Mouse (Mus musculus): ENCODE measurements around the gene Atp6v1fnb. TPM values are rescaled to one million over a fixed set of nuclear protein-coding genes. Genes with fewer than 3 reads are reported as not detected.

The Atp6v1fnb gene
- polyA plus RNA-seq, 1 experiment = 0.20 TPM

GRCm38 (mm10) chr6:29450667-29451066 is 20.6 kb upstream of the Atp6v1fnb start:
- DNase-seq = no peak
- H3K4me1 ChIP-seq (ENCODE audit: control insufficient read depth, insufficient read depth, low read length) = no peaks in the 10 kb centered on the region
- TF ChIP-seq CTCF (IDR thresholded peaks at IDR 0.05; ENCODE audit: insufficient read depth, low read length) (no peak), POLR2A (IDR thresholded peaks at IDR 0.05; ENCODE audit: borderline replicate concordance, extremely low read depth, low read depth, low read length) (no peak)
- H3K4me3 ChIP-seq (replicated peaks; ENCODE audit: extremely low read depth, low read depth, low read length) = no peak overlapping the region
- WGBS = 90% methylated on average over 6 of the region's 6 CpGs

- WGBS = 59% methylated on average over 7 of the region's 7 CpGs
- H3K4me3 ChIP-seq (replicated peaks; ENCODE audit: extremely low read depth, low read depth, low read length) = no peak overlapping the region
- DNase-seq = no peak
- no peaks in the 10 kb centered on the region for H3K4me1 ChIP-seq (ENCODE audit: control insufficient read depth, insufficient read depth, low read length)
- no peak for TF ChIP-seq CTCF (IDR thresholded peaks at IDR 0.05; ENCODE audit: insufficient read depth, low read length)
- TF ChIP-seq POLR2A (IDR thresholded peaks at IDR 0.05; ENCODE audit: borderline replicate concordance, extremely low read depth, low read depth, low read length) = no peak
These were observed 9.7 kb upstream of the Atp6v1fnb start for GRCm38 (mm10) chr6:29461502-29461901.

GRCm38 (mm10) chr6:29463388-29463787 is 7.8 kb upstream of the Atp6v1fnb start:
- no peak for DNase-seq
- H3K4me3 ChIP-seq (replicated peaks; ENCODE audit: extremely low read depth, low read depth, low read length) = no peak overlapping the region
- WGBS = 65% methylated on average over 3 of the region's 3 CpGs
- TF ChIP-seq POLR2A (IDR thresholded peaks at IDR 0.05; ENCODE audit: borderline replicate concordance, extremely low read depth, low read depth, low read length) (no peak), CTCF (IDR thresholded peaks at IDR 0.05; ENCODE audit: insufficient read depth, low read length) (no peak)
- H3K4me1 ChIP-seq (ENCODE audit: control insufficient read depth, insufficient read depth, low read length) = no peaks in the 10 kb centered on the region

GRCm38 (mm10) chr6:29467583-29468354 is 3.5 kb upstream of the Atp6v1fnb start, which contains the start of gene Atp6v1f:
Gene Atp6v1f, plus strand, starts transcription at chr6:29467718.
- H3K4me1 ChIP-seq (ENCODE audit: control insufficient read depth, insufficient read depth, low read length) = no peaks in the 10 kb centered on the region; the same call in 1 of the 2 replicates
- WGBS = under 1% methylated on average over 39 of the region's 39 CpGs

GRCm38 (mm10) chr6:29468851-29469250 is 2.4 kb upstream of the Atp6v1fnb start:
- WGBS = 86% methylated on average over 3 of the region's 3 CpGs
- no peak overlapping the region for H3K4me3 ChIP-seq (replicated peaks; ENCODE audit: extremely low read depth, low read depth, low read length)
- DNase-seq = no peak
- H3K4me1 ChIP-seq (ENCODE audit: control insufficient read depth, insufficient read depth, low read length) = no peaks in the 10 kb centered on the region; the same call in 1 of the 2 replicates
- TF ChIP-seq CTCF (IDR thresholded peaks at IDR 0.05; ENCODE audit: insufficient read depth, low read length) = no peak
- no peak for TF ChIP-seq POLR2A (IDR thresholded peaks at IDR 0.05; ENCODE audit: borderline replicate concordance, extremely low read depth, low read depth, low read length)

More at GRCm38 (mm10) chr6:29467583-29468354, 3.5 kb upstream of the Atp6v1fnb start, which contains the start of gene Atp6v1f:
- TF ChIP-seq POLR2A (IDR thresholded peaks at IDR 0.05; ENCODE audit: borderline replicate concordance, extremely low read depth, low read depth, low read length) (peak; percentile 34; the same call in 1 of the 2 replicates), CTCF (IDR thresholded peaks at IDR 0.05; ENCODE audit: insufficient read depth, low read length) (no peak)
- DNase-seq = peak; percentile 84
- H3K4me3 ChIP-seq (replicated peaks; ENCODE audit: extremely low read depth, low read depth, low read length) = peak within 1 kb of the TSS; percentile 81

GRCm38 (mm10) chr6:29473941-29474691 is 2.9 kb downstream of the Atp6v1fnb start:
- TF ChIP-seq POLR2A (IDR thresholded peaks at IDR 0.05; ENCODE audit: borderline replicate concordance, extremely low read depth, low read depth, low read length) (no peak), CTCF (IDR thresholded peaks at IDR 0.05; ENCODE audit: insufficient read depth, low read length) (no peak)
- Histone ChIP-seq H3K4me3 (replicated peaks; ENCODE audit: extremely low read depth, low read depth, low read length) (peak overlapping the region; percentile 17), H3K4me1 (ENCODE audit: control insufficient read depth, insufficient read depth, low read length) (0 out of 2 replicates have a peak, but pooled peaks cover 3% of the 10 kb centered on the region)
- DNase-seq = peak; percentile 64
- 7% methylated on average over 33 of the region's 33 CpGs for WGBS

- Histone ChIP-seq H3K4me1 (ENCODE audit: control insufficient read depth, insufficient read depth, low read length) (0 out of 2 replicates have a peak, but pooled peaks cover 3% of the 10 kb centered on the region), H3K4me3 (replicated peaks; ENCODE audit: extremely low read depth, low read depth, low read length) (no peak overlapping the region)
- TF ChIP-seq POLR2A (IDR thresholded peaks at IDR 0.05; ENCODE audit: borderline replicate concordance, extremely low read depth, low read depth, low read length) (no peak), CTCF (IDR thresholded peaks at IDR 0.05; ENCODE audit: insufficient read depth, low read length) (no peak)
- 67% methylated on average over 2 of the region's 2 CpGs for WGBS
- no peak for DNase-seq
These were observed 3.5 kb downstream of the Atp6v1fnb start for GRCm38 (mm10) chr6:29474736-29475135.

- TF ChIP-seq CTCF (IDR thresholded peaks at IDR 0.05; ENCODE audit: insufficient read depth, low read length) (no peak), POLR2A (IDR thresholded peaks at IDR 0.05; ENCODE audit: borderline replicate concordance, extremely low read depth, low read depth, low read length) (no peak)
- WGBS = 95% methylated on average over 13 of the region's 13 CpGs
- no peak overlapping the region for H3K4me3 ChIP-seq (replicated peaks; ENCODE audit: extremely low read depth, low read depth, low read length)
- peaks cover 2% of the 10 kb centered on the region; the same call in 1 of the 2 replicates for H3K4me1 ChIP-seq (ENCODE audit: control insufficient read depth, insufficient read depth, low read length)
- no peak for DNase-seq
These were observed 11.5 kb downstream of the Atp6v1fnb start for GRCm38 (mm10) chr6:29482691-29483090.
